Comparison of ENCODE assay signal across 24 mouse cellular contexts in genomic region chr3:144688284-144688683, GRCm38 (mm10). TPM values are rescaled to one million over a fixed set of nuclear protein-coding genes. Genes with fewer than 3 reads are reported as not detected.
DNase-seq lines count a peak whose midpoint lies in the region; ATAC-seq and TF ChIP-seq lines count a peak whose summit lies in the region.
"Had no signal": no experiment of that assay in that cellular context is flagged by ENCODE, and none has a peak within 500 bp of the region (broad histone marks: within the 10 kb centered on the region; RNA-seq: fewer than 3 reads in every experiment).

No protein-coding gene starts in this region.

- H3K4me1 ChIP-seq in intestine, postnatal 0 days (replicated peaks; ENCODE audit: control insufficient read depth, insufficient read depth, low read length) = no peaks in the 10 kb centered on the region
- H3K4me1 ChIP-seq in intestine, embryonic 15.5 days (replicated peaks) = no peaks in the 10 kb centered on the region
- H3K4me1 ChIP-seq in lung, embryonic 14.5 days (ENCODE audit: insufficient read depth) = no peaks in the 10 kb centered on the region
- peaks cover 12% of the 10 kb centered on the region for H3K4me1 ChIP-seq in limb, embryonic 13.5 days
- no peaks in the 10 kb centered on the region for H3K4me1 ChIP-seq in forebrain, embryonic 16.5 days (replicated peaks; ENCODE audit: control insufficient read depth, insufficient read depth, low read length)
- H3K4me1 ChIP-seq: hindbrain, embryonic 15.5 days had no signal

- H3K4me2 ChIP-seq in intestine, postnatal 0 days (replicated peaks; ENCODE audit: low read depth) = no peak overlapping the region
- H3K4me2 ChIP-seq in intestine, embryonic 15.5 days (replicated peaks) = no peak overlapping the region
- no peak overlapping the region for H3K4me2 ChIP-seq in lung, embryonic 14.5 days
- H3K4me2 ChIP-seq in limb, embryonic 13.5 days (replicated peaks) = no peak overlapping the region
- no peak overlapping the region for H3K4me2 ChIP-seq in forebrain, embryonic 16.5 days (ENCODE audit: low read length)
- H3K4me2 ChIP-seq: embryonic facial prominence, embryonic 12.5 days; hindbrain, embryonic 15.5 days; midbrain, embryonic 13.5 days had no signal

- no peak overlapping the region for H3K27ac ChIP-seq in intestine, postnatal 0 days (ENCODE audit: low read depth, low read length)
- no peak overlapping the region for H3K27ac ChIP-seq in intestine, embryonic 15.5 days
- no peak overlapping the region for H3K27ac ChIP-seq in lung, embryonic 14.5 days (ENCODE audit: low read depth)
- H3K27ac ChIP-seq in limb, embryonic 13.5 days = peak overlapping the region; percentile 16; the same call in 1 of the 2 replicates
- no peak overlapping the region for H3K27ac ChIP-seq in forebrain, embryonic 16.5 days (ENCODE audit: low read length)
- H3K27ac ChIP-seq: embryonic facial prominence, embryonic 12.5 days; hindbrain, embryonic 15.5 days; liver, embryonic 14.5 days; midbrain, embryonic 13.5 days had no signal

- H3K36me3 ChIP-seq in intestine, postnatal 0 days (ENCODE audit: control insufficient read depth, insufficient read depth) = peaks cover 25% of the 10 kb centered on the region
- 0 out of 2 replicates have a peak, but pooled peaks cover 5% of the 10 kb centered on the region for H3K36me3 ChIP-seq in intestine, embryonic 15.5 days
- peaks cover 39% of the 10 kb centered on the region for H3K36me3 ChIP-seq in lung, embryonic 14.5 days (ENCODE audit: insufficient read depth)
- H3K36me3 ChIP-seq in limb, embryonic 13.5 days = peaks cover 31% of the 10 kb centered on the region
- peaks cover 8% of the 10 kb centered on the region for H3K36me3 ChIP-seq in forebrain, embryonic 16.5 days (ENCODE audit: control insufficient read depth, insufficient read depth)

- ATAC-seq in intestine, postnatal 0 days = peak; percentile 58
- ATAC-seq in intestine, embryonic 15.5 days = no peak
- no peak for ATAC-seq in lung, embryonic 14.5 days (ENCODE audit: insufficient read depth)
- ATAC-seq in limb, embryonic 13.5 days (ENCODE audit: low FRiP score, low read depth) = peak; percentile 45; the same call in 1 of the 2 replicates
- ATAC-seq in forebrain, embryonic 16.5 days = no peak
- ATAC-seq: activated CD4-positive, CD25-positive, alpha-beta regulatory T cell, adult 4 months; midbrain, embryonic 13.5 days had no signal

- no peaks in the 10 kb centered on the region for H3K9me3 ChIP-seq in intestine, postnatal 0 days (ENCODE audit: control insufficient read depth)
- H3K9me3 ChIP-seq in intestine, embryonic 15.5 days = no peaks in the 10 kb centered on the region
- no peaks in the 10 kb centered on the region for H3K9me3 ChIP-seq in lung, embryonic 14.5 days (ENCODE audit: low read depth, low read length)
- no peaks in the 10 kb centered on the region for H3K9me3 ChIP-seq in limb, embryonic 13.5 days
- H3K9me3 ChIP-seq in forebrain, embryonic 16.5 days (ENCODE audit: control insufficient read depth, low read length) = no peaks in the 10 kb centered on the region
- H3K9me3 ChIP-seq: embryonic facial prominence, embryonic 12.5 days; hindbrain, embryonic 15.5 days; megakaryocyte, embryonic 14.5 days; midbrain, embryonic 13.5 days had no signal

- peak; percentile 23 for DNase-seq in lung, embryonic 14.5 days
- no peak for DNase-seq in lung, adult 18-20 months
- peak; percentile 49 for DNase-seq in brain, adult 2 months (ENCODE audit: low read depth, low spot score)
- DNase-seq: adrenal gland, adult 8-10 months; B cell, adult 2 months; cerebellum, adult 2 months; cerebellum, postnatal 25 days; gastrocnemius, postnatal 10 days; heart, postnatal 36 days; kidney, adult 9 months; kidney, postnatal 36 days; lung, postnatal 14 days; right cerebral cortex, adult 18-20 months; right cerebral cortex, postnatal 4 days had no signal

- WGBS in intestine, postnatal 0 days = 55% methylated on average over 8 of the region's 8 CpGs
- WGBS in intestine, embryonic 15.5 days = 78% methylated on average over 8 of the region's 8 CpGs
- WGBS in lung, embryonic 14.5 days = 63% methylated on average over 8 of the region's 8 CpGs
- 53% methylated on average over 8 of the region's 8 CpGs for WGBS in limb, embryonic 13.5 days
- WGBS in forebrain, embryonic 16.5 days = 80% methylated on average over 8 of the region's 8 CpGs

- no peak overlapping the region for H3K4me3 ChIP-seq in intestine, postnatal 0 days (ENCODE audit: low read depth, low read length)
- H3K4me3 ChIP-seq in intestine, embryonic 15.5 days (replicated peaks) = no peak overlapping the region
- no peak overlapping the region for H3K4me3 ChIP-seq in lung, embryonic 14.5 days (ENCODE audit: low read depth, low read length)
- no peak overlapping the region for H3K4me3 ChIP-seq in limb, embryonic 13.5 days
- H3K4me3 ChIP-seq in forebrain, embryonic 16.5 days (replicated peaks; ENCODE audit: low read length) = no peak overlapping the region
- H3K4me3 ChIP-seq: embryonic facial prominence, embryonic 12.5 days; hindbrain, embryonic 15.5 days; megakaryocyte, embryonic 14.5 days; midbrain, embryonic 13.5 days had no signal

- H3K27me3 ChIP-seq in intestine, postnatal 0 days (replicated peaks; ENCODE audit: control insufficient read depth, insufficient read depth, low read length) = no peaks in the 10 kb centered on the region
- no peaks in the 10 kb centered on the region for H3K27me3 ChIP-seq in intestine, embryonic 15.5 days (replicated peaks)
- no peaks in the 10 kb centered on the region for H3K27me3 ChIP-seq in lung, embryonic 14.5 days (ENCODE audit: insufficient read depth, low read length)
- H3K27me3 ChIP-seq in limb, embryonic 13.5 days = no peaks in the 10 kb centered on the region
- no peaks in the 10 kb centered on the region for H3K27me3 ChIP-seq in forebrain, embryonic 16.5 days (replicated peaks; ENCODE audit: control insufficient read depth, insufficient read depth, low read length)
- H3K27me3 ChIP-seq: embryonic facial prominence, embryonic 12.5 days; hindbrain, embryonic 15.5 days; megakaryocyte, embryonic 14.5 days; midbrain, embryonic 13.5 days had no signal

- H3K9ac ChIP-seq in intestine, postnatal 0 days (ENCODE audit: low read depth, low read length) = no peak overlapping the region
- no peak overlapping the region for H3K9ac ChIP-seq in intestine, embryonic 15.5 days
- no peak overlapping the region for H3K9ac ChIP-seq in lung, embryonic 14.5 days
- no peak overlapping the region for H3K9ac ChIP-seq in limb, embryonic 13.5 days
- H3K9ac ChIP-seq in forebrain, embryonic 16.5 days (replicated peaks; ENCODE audit: low read depth, low read length) = no peak overlapping the region
- H3K9ac ChIP-seq: embryonic facial prominence, embryonic 12.5 days; hindbrain, embryonic 15.5 days; liver, embryonic 14.5 days; midbrain, embryonic 13.5 days had no signal

- no peak for TF ChIP-seq CTCF in intestine, postnatal 0 days (IDR thresholded peaks at IDR 0.05; ENCODE audit: low read depth)
- TF ChIP-seq CTCF in lung, embryonic 14.5 days (IDR thresholded peaks at IDR 0.05; ENCODE audit: low read depth) = no peak

RNA-seq across cellular contexts. Expression of gene Sh3glb1, which starts 31.9 kb away (rescaled TPM):
- polyA plus RNA-seq in intestine, postnatal 0 days (2015; fragmentation: Nextera tagmentation; extraction: Ambion mirVana) = 158 and 161 TPM in 2 replicates
- 96.0 and 106 TPM in 2 replicates for polyA plus RNA-seq in intestine, embryonic 15.5 days (2015; fragmentation: Nextera tagmentation; extraction: Ambion mirVana)
- polyA plus RNA-seq in lung, embryonic 14.5 days (2014; fragmentation: Nextera tagmentation; extraction: Ambion mirVana) = 104 TPM in 2 replicates
- 116 and 126 TPM in 2 replicates for polyA plus RNA-seq in limb, embryonic 13.5 days (2015; fragmentation: Nextera tagmentation; extraction: Ambion mirVana)
- 93.4 and 106 TPM in 2 replicates for polyA plus RNA-seq in forebrain, embryonic 16.5 days (2015; fragmentation: Nextera tagmentation; extraction: Ambion mirVana)

Comparison
In these comparisons a context has a peak if more than half of its experiments do, and no peak if none do; other contexts are left out.
1. ATAC-seq: peak in intestine, postnatal 0 days (single experiment) and limb, embryonic 13.5 days (single experiment); none in intestine, embryonic 15.5 days (single experiment), lung, embryonic 14.5 days (single experiment) and forebrain, embryonic 16.5 days (single experiment).
2. DNase-seq: peak in lung, embryonic 14.5 days (single experiment) and brain, adult 2 months (single experiment); none in lung, adult 18-20 months (0 of 2).